Mouse (Mus musculus) spleen, postnatal 10 days (tissue): ENCODE measurements around the gene Gria2.

Experiments
- DNase-seq, 2 experiments: peaks; one replicate each; pipeline ENCODE4 v3.0.0; 2021 to 2022; ENCODE audit warnings: low spot score in 2 of 2

Gene Gria2

DNA sequence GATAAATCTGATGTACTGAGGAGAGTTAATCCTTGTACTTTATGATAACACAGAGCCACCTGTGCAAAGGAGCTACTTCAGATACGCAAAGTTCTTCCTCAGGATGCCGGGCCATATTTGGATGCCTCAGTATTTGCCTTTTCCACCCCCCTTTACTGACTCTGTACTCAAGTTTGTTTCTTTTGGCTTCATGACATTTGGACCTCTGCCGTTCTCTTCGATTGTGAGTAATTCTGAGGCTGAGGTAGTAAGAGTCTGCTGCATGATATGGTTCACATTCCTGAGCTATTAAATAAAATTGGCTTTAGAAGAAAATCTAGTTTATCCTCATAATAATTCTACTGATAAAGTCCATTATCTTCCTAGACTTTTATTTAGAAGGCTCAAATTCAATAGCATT, 26.7 kb downstream of the Gria2 start:
- DNase-seq, result no peak

DNA sequence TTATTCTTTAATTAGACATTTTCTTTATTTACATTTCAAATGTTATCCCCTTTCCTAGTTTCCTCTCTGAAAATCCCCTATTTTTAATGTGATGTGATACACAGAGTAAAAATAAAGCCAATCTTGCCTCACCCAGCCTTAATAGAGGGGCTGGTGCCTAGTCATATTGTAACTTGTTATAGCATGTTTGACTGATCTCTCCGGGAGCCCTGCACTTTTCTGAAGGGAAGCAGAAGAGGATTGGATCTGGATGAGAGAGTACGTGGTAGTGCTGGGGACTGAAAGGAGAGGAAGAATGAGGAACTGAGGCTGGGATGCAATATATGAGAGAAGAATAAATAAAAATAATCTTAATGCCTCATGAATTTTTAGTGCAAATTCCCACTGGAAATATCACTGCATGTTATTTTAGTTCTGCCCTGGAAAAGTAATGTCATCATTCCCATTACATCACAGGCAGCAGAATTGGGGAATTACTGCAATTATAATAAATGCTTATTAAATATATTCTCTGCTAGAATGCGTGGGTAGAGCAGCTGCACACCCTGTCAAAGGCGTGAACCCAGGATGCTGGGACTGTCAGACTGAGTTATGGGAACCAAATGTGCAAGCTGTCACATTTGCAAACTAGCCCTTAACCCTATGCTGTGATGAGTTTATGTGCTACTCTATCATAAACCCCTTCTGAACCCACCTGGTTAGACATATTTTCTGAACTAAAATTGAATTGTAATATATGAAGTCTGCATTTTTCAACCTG, 28.4 kb downstream of the Gria2 start:
- DNase-seq, result no peak

DNA sequence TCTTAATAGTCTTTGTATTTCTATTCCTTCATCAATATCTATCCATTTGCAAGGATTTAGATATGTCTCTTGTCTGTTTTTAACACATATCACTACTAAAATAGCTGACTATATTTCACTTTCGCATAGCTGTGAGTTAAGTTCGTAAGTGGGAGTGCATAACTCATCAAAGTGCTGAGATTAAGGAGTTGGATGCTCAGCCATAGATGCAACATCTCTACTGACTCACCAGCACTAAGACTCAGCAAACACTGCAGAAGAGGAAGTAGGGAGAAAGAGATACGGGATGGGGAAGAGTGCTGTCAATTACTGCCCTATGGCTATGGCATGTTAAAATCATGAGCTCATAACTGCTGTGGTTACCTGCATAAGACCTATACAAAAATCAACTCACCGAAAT, 29.4 kb downstream of the Gria2 start:
- no peak for DNase-seq

DNA sequence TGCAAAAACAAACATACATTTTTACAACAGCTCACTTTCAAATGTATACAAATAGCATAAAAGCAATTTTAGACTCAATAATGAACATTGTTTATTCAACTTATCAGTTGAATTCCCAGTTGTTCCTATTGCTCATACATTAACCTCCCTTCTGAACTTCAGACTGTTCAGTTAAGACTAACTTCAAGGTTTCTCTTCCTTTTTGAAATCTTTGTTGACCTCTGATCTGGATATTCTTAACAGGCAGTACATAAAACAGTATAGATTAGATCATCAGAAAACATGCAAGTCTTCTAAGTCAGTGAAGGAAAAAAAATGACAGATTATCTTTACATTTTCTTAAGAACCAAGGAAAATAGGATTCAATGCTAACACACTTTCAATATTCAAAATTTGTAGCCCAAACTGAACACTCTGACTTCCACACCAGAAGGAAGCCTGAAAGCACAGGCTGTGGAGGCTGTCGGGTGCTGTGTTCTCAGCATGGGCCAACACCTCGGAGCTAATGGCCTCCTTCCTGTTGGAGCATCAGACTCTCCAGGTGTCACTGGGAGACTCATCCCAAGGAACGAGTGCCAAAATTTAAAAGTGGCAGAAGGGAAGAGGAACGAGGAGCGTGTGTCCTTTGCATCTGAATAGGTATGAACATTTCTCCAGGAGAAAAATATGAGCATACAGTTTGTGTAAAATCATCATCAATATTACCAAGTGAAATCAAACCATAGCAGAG, 33.0 kb downstream of the Gria2 start:
- no peak for DNase-seq

DNA sequence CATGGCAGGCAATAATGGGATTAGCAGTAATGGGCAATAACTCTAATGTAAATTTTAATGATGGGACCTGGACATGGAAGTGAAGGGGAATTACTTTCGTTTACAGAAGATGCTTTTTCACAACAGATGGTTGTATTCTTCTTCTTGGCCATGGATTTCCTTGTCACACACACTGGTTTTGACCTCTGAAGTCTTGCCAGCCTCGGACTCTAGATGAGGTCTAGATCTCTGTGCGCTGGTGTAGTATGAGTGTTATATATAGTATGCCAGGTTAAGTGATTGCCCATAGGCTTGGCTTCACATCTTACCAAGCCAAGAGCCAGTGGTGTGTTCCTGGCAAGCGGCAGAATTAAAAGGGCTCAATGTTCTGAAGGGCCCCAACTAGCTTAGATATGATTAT, 43.7 kb downstream of the Gria2 start:
- DNase-seq, result no peak

DNA sequence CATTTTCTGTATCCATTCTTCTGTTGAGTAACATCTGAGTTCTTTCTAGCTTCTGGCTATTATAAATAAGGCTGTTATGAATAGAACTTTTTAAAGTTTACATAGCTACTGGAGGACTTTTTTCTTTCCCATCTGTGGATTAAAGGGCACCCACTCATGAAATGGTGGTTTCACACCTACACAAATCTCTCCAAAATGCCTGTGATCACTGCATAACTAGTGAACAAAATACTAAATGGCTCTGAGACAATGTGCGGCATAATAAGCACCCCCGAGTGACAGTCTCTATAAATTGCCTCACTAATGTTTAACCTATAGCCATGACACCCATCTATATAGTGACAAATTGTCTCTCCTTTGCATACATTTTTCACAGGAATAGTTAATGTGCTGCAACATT, 44.3 kb downstream of the Gria2 start:
- DNase-seq, result no peak

DNA sequence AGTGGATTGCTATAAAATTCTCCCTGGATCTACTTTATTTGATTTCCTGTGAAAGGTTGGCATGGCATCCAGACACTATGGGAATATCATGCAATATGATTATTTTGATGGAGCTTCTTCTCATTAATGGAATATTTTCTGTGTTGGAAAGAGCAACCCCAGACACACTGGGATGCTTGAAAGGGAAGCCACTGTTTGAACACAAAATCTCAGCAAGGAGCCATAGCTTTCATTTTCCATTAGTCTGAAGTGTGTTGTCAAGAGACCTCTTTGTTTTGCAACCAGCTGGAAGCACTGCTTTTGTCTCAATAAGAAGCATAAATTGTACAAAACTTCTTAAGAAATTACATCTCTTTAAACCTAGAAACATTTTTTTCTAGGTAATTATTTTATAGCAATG, 51.8 kb downstream of the Gria2 start:
- DNase-seq, result no peak

DNA sequence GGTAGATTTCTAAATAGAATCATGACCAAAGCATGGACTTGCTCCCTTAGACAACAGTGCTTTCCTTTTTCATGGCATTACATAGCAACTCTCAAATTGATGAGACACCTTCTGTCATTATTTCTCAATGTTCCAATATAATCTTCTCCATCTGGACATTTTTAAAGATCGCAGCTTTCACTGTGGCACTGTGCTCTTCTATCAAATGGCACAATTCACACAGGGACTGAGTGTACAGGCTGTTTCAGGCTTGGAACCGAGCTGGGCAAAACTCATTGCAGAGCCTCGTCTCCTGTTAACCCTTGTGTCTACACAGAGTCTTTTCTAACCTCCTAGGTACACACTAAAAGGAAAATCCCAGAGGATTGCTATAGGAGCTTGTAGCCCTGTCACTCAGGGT, 77.4 kb downstream of the Gria2 start:
- no peak for DNase-seq

DNA sequence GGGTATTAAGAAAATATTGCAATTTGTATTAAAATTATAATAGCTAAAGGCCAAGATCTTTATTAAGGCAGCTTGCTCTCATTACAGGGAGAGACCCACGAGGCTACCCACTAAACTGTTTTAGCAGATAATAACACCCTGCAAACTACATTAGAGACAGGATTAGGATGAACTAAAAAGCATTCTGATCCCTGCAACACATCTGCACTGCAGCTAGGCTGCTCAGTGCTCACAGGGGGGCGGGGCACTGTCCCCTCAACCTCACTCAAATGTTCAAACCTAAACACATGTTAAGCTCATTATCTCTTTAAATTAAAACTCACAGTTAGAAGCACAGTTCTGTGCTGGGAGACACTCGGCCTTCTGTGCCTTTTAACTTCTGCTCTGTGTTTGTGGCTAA, 89.5 kb downstream of the Gria2 start:
- no peak for DNase-seq

DNA sequence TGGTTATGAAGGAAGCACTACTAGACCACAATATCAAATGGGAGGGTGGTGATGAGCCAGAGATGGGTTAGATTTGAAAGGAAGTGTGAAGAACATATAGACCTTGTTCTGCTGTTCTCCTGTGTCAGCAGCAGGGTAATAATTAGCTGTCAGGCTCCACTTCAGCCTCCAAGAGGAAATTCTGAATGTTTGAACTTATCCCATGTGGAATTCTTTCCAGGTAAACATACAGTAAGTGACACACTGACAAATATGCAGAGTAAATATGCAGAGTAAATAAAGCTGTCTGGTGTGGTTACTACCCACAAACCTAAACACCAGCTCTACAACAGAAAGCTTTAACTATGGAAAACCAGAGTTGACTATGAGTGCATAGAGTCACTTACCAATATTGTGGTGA, 93.6 kb downstream of the Gria2 start:
- DNase-seq, result no peak

DNA sequence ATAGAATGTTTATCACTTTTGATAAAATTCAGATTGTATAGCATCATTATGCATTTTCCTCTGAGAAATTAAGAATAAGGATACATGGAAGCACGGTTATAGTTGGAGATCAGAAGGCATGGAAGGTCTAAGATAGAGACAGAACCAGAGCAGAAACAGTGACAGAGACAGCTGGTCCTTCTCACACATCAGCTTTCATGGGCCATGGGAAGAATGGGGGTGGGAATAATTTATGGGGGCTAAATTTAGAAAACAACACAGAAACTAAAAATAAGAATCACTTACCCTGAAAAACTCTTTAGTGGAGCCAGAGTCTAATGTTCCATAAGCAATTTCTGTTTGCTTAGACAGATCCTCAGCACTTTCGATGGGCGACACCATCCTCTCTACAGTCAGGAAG, 100.5 kb downstream of the Gria2 start:
- DNase-seq, result no peak

DNA sequence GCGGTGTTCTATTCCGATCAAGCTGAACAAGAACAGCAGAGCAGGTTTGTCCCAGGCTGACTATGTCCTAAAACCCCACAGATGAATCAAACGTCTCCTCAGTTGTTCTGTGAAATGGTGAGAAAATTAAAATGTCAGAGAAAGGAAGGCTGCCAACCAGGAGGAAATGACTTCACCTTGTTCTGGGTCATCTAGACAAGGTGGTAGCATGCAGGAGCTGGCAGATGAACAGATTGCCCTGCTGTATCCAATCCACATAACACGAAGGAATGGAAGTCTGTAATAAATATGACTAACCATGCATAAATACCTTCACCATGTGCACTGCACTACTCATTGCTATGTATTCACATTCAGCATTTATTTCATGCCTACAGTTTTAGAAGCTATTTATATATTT, 105.1 kb downstream of the Gria2 start:
- DNase-seq, result no peak

DNA sequence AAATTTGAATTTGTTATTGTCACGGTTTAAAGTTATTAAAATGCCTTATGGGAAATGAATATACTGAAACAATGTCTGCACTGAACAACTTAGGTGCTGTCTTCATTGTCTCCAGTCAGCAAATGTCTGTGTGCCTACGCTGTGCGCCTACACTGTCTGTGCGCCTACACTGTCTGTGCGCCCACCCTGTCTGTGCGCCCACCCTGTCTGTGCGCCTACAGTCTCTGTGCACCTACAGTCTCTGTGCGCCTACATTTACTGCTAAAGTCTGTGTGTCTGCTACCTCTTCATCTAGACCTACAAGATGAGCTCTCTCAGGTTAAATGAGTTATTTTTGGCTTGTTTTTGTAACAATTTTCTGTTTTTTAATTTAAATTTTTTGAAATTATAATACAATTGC, 107.7 kb downstream of the Gria2 start:
- no peak for DNase-seq

DNA sequence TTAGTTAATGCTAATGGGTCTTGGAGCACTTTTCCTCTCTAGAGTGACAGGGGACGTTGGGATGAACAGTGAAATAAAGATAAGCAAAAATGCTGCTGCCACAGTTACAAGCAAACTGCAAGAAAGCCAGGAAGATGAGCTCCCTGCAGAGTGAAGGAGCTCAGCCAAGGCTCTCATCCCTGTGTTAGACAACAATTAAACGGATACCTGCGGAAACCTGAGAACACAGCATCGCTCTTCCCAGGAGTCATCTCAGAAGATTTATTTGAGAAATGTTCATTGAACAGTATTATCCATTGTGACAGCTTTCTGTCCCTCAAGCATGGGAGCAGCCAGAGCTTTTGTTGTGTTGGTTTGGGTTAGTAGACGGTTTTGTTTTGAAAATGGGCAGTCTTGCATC, 137.5 kb downstream of the Gria2 start:
- DNase-seq, result no peak

DNA sequence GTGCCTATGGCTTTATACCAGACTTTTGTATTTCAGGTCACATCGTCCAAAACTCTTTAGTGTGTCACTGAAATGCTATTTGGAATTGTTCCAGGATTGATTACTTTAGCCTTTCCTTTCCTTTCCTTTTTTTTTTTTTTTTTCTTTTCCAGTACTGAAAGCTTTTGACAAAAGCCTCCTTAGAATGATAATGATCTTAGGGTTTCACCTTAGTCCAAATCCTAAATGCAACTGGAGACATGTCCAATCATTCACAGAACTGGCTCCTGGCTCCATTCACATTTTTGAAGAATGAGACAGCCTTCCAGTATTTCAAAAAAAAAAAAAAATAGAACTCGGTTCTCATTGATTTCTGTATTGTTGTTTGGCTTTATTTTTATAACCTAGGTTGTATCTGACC, 139.3 kb downstream of the Gria2 start:
- no peak for DNase-seq

DNA sequence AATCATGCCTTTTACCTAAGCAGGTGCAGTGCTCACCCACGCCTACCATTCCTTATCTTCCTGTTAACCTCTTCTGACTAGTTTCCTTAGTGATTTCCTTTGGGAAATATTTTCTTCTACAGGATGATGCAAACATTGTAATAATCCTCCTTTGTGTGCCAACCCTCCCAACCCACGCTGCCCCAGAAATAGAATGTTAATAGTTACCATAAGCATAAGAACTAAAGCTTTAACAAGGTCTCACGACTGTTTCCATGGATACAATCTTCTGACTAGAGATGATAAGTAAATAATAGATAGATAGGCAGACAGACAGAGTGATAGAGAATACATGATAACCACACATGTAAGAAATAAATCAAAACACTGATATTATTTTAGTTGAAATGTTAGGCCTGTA, 140.8 kb downstream of the Gria2 start:
- no peak for DNase-seq

DNA sequence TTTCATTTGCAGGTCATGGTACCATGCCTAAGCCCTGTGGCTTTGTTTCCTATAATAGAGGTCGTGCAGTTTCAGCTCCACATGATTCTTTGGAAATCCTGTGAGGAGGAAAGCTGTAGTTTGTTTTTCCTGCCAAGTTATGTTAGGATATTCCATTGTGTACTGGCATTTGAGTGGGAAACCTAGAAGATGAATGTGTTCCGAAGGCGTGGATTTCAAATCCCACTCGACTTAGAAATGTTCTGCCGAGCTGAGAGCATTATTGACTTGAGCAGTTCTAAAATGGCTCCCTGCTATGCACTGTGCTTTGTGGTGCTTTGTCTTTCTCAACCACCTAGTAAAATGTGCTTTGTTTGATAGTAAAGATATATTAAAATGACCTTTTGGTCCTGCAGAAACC, 150.4 kb downstream of the Gria2 start:
- DNase-seq, result no peak
